Mouse (Mus musculus) neural tube, embryonic 11.5 days (tissue): ENCODE measurements around the gene Pcsk7. TPM values are rescaled to one million over a fixed set of nuclear protein-coding genes. Genes with fewer than 3 reads are reported as not detected.

Source experiments
- ATAC-seq: fragments of 200-750 bp; cut with Nextera tagmentation; 2 replicates; pipeline ENCODE4 v1.8.0; 2017; ENCODE audit warnings: moderate number of reproducible peaks, mild to moderate bottlenecking, moderate TSS enrichment, moderate library complexity; ENCODE audit not compliant: insufficient read depth, low FRiP score, low TSS enrichment
- DNase-seq: peaks from one replicate; pipeline ENCODE4 v3.0.0-alpha.2; 2015; ENCODE audit warnings: low spot score
- H3K27ac ChIP-seq: fragments of 300-500 bp; sonication (generic); 2 replicates; pipeline ENCODE4 v1.5.1; 2014; ENCODE audit warnings: low read depth, mild to moderate bottlenecking, low read length
- H3K27me3 ChIP-seq: fragments of 300-500 bp; sonication (generic); 2 replicates; pipeline ENCODE4 v1.6.1; 2014; ENCODE audit warnings: mild to moderate bottlenecking, low read length, mixed read lengths; ENCODE audit not compliant: control insufficient read depth, insufficient read depth
- H3K36me3 ChIP-seq: fragments of 300-500 bp; sonication (generic); 2 replicates; pipeline ENCODE4 v1.6.1; 2014; ENCODE audit warnings: mild to moderate bottlenecking, low read length, moderate library complexity, mixed read lengths; ENCODE audit not compliant: control insufficient read depth, insufficient read depth
- H3K4me1 ChIP-seq: fragments of 300-500 bp; sonication (generic); 2 replicates; pipeline ENCODE4 v1.6.1; 2014; ENCODE audit warnings: low read length, mixed read lengths; ENCODE audit not compliant: control insufficient read depth, insufficient read depth
- H3K4me2 ChIP-seq: fragments of 300-500 bp; sonication (generic); 2 replicates; pipeline ENCODE4 v1.6.1; 2014; ENCODE audit warnings: low read depth, mild to moderate bottlenecking, moderate library complexity
- H3K4me3 ChIP-seq: fragments of 300-500 bp; sonication (generic); 2 replicates; pipeline ENCODE4 v1.5.1; 2014; ENCODE audit warnings: low read depth, low read length
- H3K9ac ChIP-seq: fragments of 300-500 bp; sonication (generic); 2 replicates; pipeline ENCODE4 v1.6.1; 2014; ENCODE audit warnings: mild to moderate bottlenecking, low read length
- H3K9me3 ChIP-seq: fragments of 300-500 bp; sonication (generic); 2 replicates; pipeline ENCODE4 v1.6.1; 2016; ENCODE audit warnings: low read length; ENCODE audit not compliant: control insufficient read depth
- WGBS: fragments of 180-500 bp; shearing (Covaris S2); extraction: QIAGEN DNeasy Blood & Tissue Kit; methylation state at CpG from one replicate; pipeline ENCODE4 v1.1.7; 2014; 5-methylcytosine and 5-hydroxymethylcytosine counted together
- microRNA-seq: library from miRNA; unstranded; fragments of <30 nt; microRNA quantifications from one replicate; pipeline ENCODE4, GENCODE M21; 2016
- polyA plus RNA-seq: library from polyadenylated mRNA; unstranded; fragments of >200 nt; fragmentation: Nextera tagmentation; extraction: Ambion mirVana; gene quantifications from 2 replicates; pipeline ENCODE4 v1.2.1, GENCODE M21; 2014

Pcsk7 gene
- polyA plus RNA-seq, 1 experiment from 2014 or later, result 18.1 TPM

DNA sequence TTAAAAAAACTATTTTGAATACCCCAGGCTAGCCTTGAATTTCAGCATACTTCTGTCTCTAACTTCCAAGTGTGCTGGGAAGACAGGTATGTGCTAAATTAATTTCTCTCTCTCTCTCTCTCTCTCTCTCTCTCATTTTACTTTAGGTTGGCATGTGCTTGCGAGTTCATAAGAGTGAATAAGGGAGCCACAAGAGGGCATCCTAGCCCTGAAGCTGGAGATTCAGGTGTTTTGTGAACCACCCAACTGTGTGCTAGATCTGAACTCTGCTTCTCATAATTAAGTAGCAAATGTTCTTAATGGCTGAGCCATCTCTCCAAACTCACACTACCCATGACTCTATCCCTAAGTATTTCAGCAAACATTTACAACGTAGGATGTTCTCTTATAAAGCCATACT is 70.6 kb downstream of the Pcsk7 start:
- Histone ChIP-seq H3K4me3 (no peak overlapping the region), H3K4me2 (no peak overlapping the region), H3K27ac (no peak overlapping the region), H3K4me1 (peaks cover 4% of the 10 kb centered on the region; the same call in 1 of the 2 replicates), H3K27me3 (no peaks in the 10 kb centered on the region), H3K9ac (no peak overlapping the region), H3K36me3 (peaks cover 8% of the 10 kb centered on the region), H3K9me3 (no peaks in the 10 kb centered on the region)
- ATAC-seq, result no peak
- WGBS, result 89% methylated on average over 2 of the region's 2 CpGs
- no peak for DNase-seq

Small RNAs within 50 kb of the gene (microRNA-seq; reads per million reads assigned to microRNA genes)
- not detected for gene Mir7087

Other genes with a start within 250 kb of the Pcsk7 start
- 14.0 and 19.7 TPM in 2 replicates for gene Cep164, start 77.8 kb upstream of the Pcsk7 start, polyA plus RNA-seq
- gene Bace1, start 67.9 kb upstream of the Pcsk7 start, polyA plus RNA-seq, result 30.6 and 32.2 TPM in 2 replicates
- gene Rnf214, start 414 bp downstream of the Pcsk7 start, polyA plus RNA-seq, result 71.6 and 76.3 TPM in 2 replicates
- gene Tagln, start 29.6 kb downstream of the Pcsk7 start, polyA plus RNA-seq, result 13.5 and 19.2 TPM in 2 replicates
- 28.7 and 34.7 TPM in 2 replicates for gene Sidt2, start 48.8 kb downstream of the Pcsk7 start, polyA plus RNA-seq
- 277 and 283 TPM in 2 replicates for gene Pafah1b2, start 106.2 kb downstream of the Pcsk7 start, polyA plus RNA-seq
- gene Sik3, start 106.3 kb downstream of the Pcsk7 start, polyA plus RNA-seq, result 10.5 and 10.8 TPM in 2 replicates